Comparison of ENCODE assay signal across 14 mouse cellular contexts in genomic region chr7:29313572-29314261, GRCm38 (mm10). TPM values are rescaled to one million over a fixed set of nuclear protein-coding genes. Genes with fewer than 3 reads are reported as not detected.
DNase-seq lines count a peak whose midpoint lies in the region; ATAC-seq and TF ChIP-seq lines count a peak whose summit lies in the region.
"Had no signal": no experiment of that assay in that cellular context is flagged by ENCODE, and none has a peak within 500 bp of the region (broad histone marks: within the 10 kb centered on the region; RNA-seq: fewer than 3 reads in every experiment).

No protein-coding gene starts in this region.

- no peaks in the 10 kb centered on the region for H3K27me3 ChIP-seq in forebrain, embryonic 11.5 days (ENCODE audit: control insufficient read depth, insufficient read depth, low read length)
- H3K27me3 ChIP-seq in hindbrain, postnatal 0 days (ENCODE audit: insufficient read depth, low read length) = no peaks in the 10 kb centered on the region
- H3K27me3 ChIP-seq in neural tube, embryonic 13.5 days = no peaks in the 10 kb centered on the region

- peaks cover 38% of the 10 kb centered on the region for H3K4me1 ChIP-seq in forebrain, embryonic 11.5 days (replicated peaks; ENCODE audit: control insufficient read depth, insufficient read depth, low read length)
- H3K4me1 ChIP-seq in hindbrain, postnatal 0 days (ENCODE audit: insufficient read depth, low read length) = peaks cover 49% of the 10 kb centered on the region
- H3K4me1 ChIP-seq in neural tube, embryonic 13.5 days (replicated peaks) = peaks cover 95% of the 10 kb centered on the region

- intact Hi-C loops in left cerebral cortex, adult 2 months (cut with DNase I) = no loop called here
- intact Hi-C loops in left cerebral cortex, postnatal 14 days (cut with DNase I) = no loop called here

- ATAC-seq in forebrain, embryonic 11.5 days (replicated peaks; ENCODE audit: low FRiP score) = no peak
- ATAC-seq in hindbrain, postnatal 0 days = no peak
- ATAC-seq in neural tube, embryonic 13.5 days (ENCODE audit: low read depth) = no peak

- TF ChIP-seq CTCF in left cerebral cortex, adult 2 months (IDR thresholded peaks at IDR 0.05) = no peak
- TF ChIP-seq CTCF in hindbrain, postnatal 0 days (IDR thresholded peaks at IDR 0.05; ENCODE audit: low read depth) = no peak

- H3K4me3 ChIP-seq in left cerebral cortex, adult 2 months = peak overlapping the region; percentile 11; the same call in 1 of the 2 replicates
- H3K4me3 ChIP-seq in forebrain, embryonic 11.5 days (ENCODE audit: low read depth, low read length) = no peak overlapping the region
- no peak overlapping the region for H3K4me3 ChIP-seq in hindbrain, postnatal 0 days (ENCODE audit: low read length)
- no peak overlapping the region for H3K4me3 ChIP-seq in neural tube, embryonic 13.5 days
- H3K4me3 ChIP-seq: kidney, embryonic 15.5 days; lung, embryonic 15.5 days had no signal

- WGBS in forebrain, embryonic 11.5 days = 45% methylated on average over 9 of the region's 9 CpGs
- 44% methylated on average over 9 of the region's 9 CpGs for WGBS in hindbrain, postnatal 0 days
- WGBS in neural tube, embryonic 13.5 days = 44% methylated on average over 9 of the region's 9 CpGs

- H3K27ac ChIP-seq in left cerebral cortex, adult 2 months = peak overlapping the region; percentile 95
- H3K27ac ChIP-seq in forebrain, embryonic 11.5 days (ENCODE audit: low read depth, low read length) = no peak overlapping the region
- peak overlapping the region; percentile 22; the same call in 1 of the 2 replicates for H3K27ac ChIP-seq in hindbrain, postnatal 0 days
- H3K27ac ChIP-seq in neural tube, embryonic 13.5 days (replicated peaks) = peak overlapping the region; percentile 98
- H3K27ac ChIP-seq: kidney, embryonic 15.5 days; lung, embryonic 15.5 days had no signal

- no peak overlapping the region for H3K4me2 ChIP-seq in forebrain, embryonic 11.5 days (ENCODE audit: low read depth, low read length, severe bottlenecking)
- no peak overlapping the region for H3K4me2 ChIP-seq in hindbrain, postnatal 0 days (ENCODE audit: low read depth, low read length)
- H3K4me2 ChIP-seq in neural tube, embryonic 13.5 days = peak overlapping the region; percentile 44
- H3K4me2 ChIP-seq: kidney, embryonic 15.5 days; lung, embryonic 15.5 days had no signal

- no peak for DNase-seq in left cerebral cortex, adult 2 months (ENCODE audit: extremely low spot score in 1 of 2, low spot score in 2 of 2)
- no peak for DNase-seq in left cerebral cortex, postnatal 14 days (ENCODE audit: low spot score in 2 of 2)
- no peak for DNase-seq in forebrain, embryonic 11.5 days (ENCODE audit: low spot score)
- no peak for DNase-seq in hindbrain, postnatal 0 days (ENCODE audit: low spot score)
- no peak for DNase-seq in B cell, adult 2 months
- no peak for DNase-seq in MN1 (ENCODE audit: low spot score)
- DNase-seq in adrenal gland, adult 2 months = no peak
- DNase-seq: adrenal gland, postnatal 10 days; heart, adult 18-20 months; heart, postnatal 36 days; thymus, adult 2 months had no signal

- peaks cover 3% of the 10 kb centered on the region; the same call in 1 of the 2 replicates for H3K36me3 ChIP-seq in forebrain, embryonic 11.5 days (ENCODE audit: control insufficient read depth, insufficient read depth, low read length)
- no peaks in the 10 kb centered on the region for H3K36me3 ChIP-seq in hindbrain, postnatal 0 days (ENCODE audit: insufficient read depth, low read length)
- H3K36me3 ChIP-seq in neural tube, embryonic 13.5 days = peaks cover 42% of the 10 kb centered on the region
- H3K36me3 ChIP-seq: kidney, embryonic 15.5 days; lung, embryonic 15.5 days had no signal

- no peaks in the 10 kb centered on the region for H3K9me3 ChIP-seq in forebrain, embryonic 11.5 days (ENCODE audit: control insufficient read depth, low read length)
- no peaks in the 10 kb centered on the region for H3K9me3 ChIP-seq in hindbrain, postnatal 0 days (ENCODE audit: low read length)
- H3K9me3 ChIP-seq in neural tube, embryonic 13.5 days = no peaks in the 10 kb centered on the region
- H3K9me3 ChIP-seq: kidney, embryonic 15.5 days; lung, embryonic 15.5 days had no signal

- 0 out of 2 replicates have a peak overlapping the region, but pooled peaks have one; percentile 6 for H3K9ac ChIP-seq in forebrain, embryonic 11.5 days (ENCODE audit: low read length)
- H3K9ac ChIP-seq in hindbrain, postnatal 0 days (replicated peaks; ENCODE audit: low read length) = no peak overlapping the region
- H3K9ac ChIP-seq in neural tube, embryonic 13.5 days = peak overlapping the region; percentile 46
- H3K9ac ChIP-seq: kidney, embryonic 15.5 days; lung, embryonic 15.5 days had no signal

RNA-seq across cellular contexts. Expression of gene Dpf1, which starts 10.0 kb away (rescaled TPM):
- total RNA-seq in left cerebral cortex, adult 2 months (2021) = 100 to 1,000 TPM; 114 to 128 TPM
- 100 to 1,000 TPM in 1 of 2 experiments, 10 to 100 TPM in 1; 97.6 to 105 TPM for total RNA-seq in left cerebral cortex, postnatal 14 days (2021)
- polyA plus RNA-seq in forebrain, embryonic 11.5 days (2014; fragmentation: Nextera tagmentation; extraction: Ambion mirVana) = 76.0 and 88.3 TPM in 2 replicates
- 131 and 158 TPM in 2 replicates for total RNA-seq in hindbrain, postnatal 0 days (2014; rRNA removed)
- 105 and 111 TPM in 2 replicates for polyA plus RNA-seq in hindbrain, postnatal 0 days (2015; fragmentation: Nextera tagmentation; extraction: Ambion mirVana)
- polyA plus RNA-seq in neural tube, embryonic 13.5 days (2015; fragmentation: Nextera tagmentation; extraction: Ambion mirVana) = 175 and 176 TPM in 2 replicates
- total RNA-seq in adrenal gland, adult 2 months (2021) = 1 to 10 TPM; 1.5 to 3.3 TPM
- polyA plus RNA-seq in adrenal gland, adult 2 months (2012; rRNA removed) = 2.9 and 3.1 TPM in 2 replicates

RNA-seq across cellular contexts. Expression of gene Ppp1r14a, which starts 24.6 kb away (rescaled TPM):
- 10 to 100 TPM; 15.1 to 18.2 TPM for total RNA-seq in left cerebral cortex, adult 2 months (2021)
- 1 to 10 TPM; 6.6 to 8.0 TPM for total RNA-seq in left cerebral cortex, postnatal 14 days (2021)
- 12.5 and 13.3 TPM in 2 replicates for polyA plus RNA-seq in forebrain, embryonic 11.5 days (2014; fragmentation: Nextera tagmentation; extraction: Ambion mirVana)
- total RNA-seq in hindbrain, postnatal 0 days (2014; rRNA removed) = 3.4 and 8.4 TPM in 2 replicates
- 3.2 and 3.4 TPM in 2 replicates for polyA plus RNA-seq in hindbrain, postnatal 0 days (2015; fragmentation: Nextera tagmentation; extraction: Ambion mirVana)
- polyA plus RNA-seq in neural tube, embryonic 13.5 days (2015; fragmentation: Nextera tagmentation; extraction: Ambion mirVana) = 24.8 and 28.4 TPM in 2 replicates
- 1 to 10 TPM; 5.5 to 9.8 TPM for total RNA-seq in adrenal gland, adult 2 months (2021)
- polyA plus RNA-seq in adrenal gland, adult 2 months (2012; rRNA removed) = 9.2 and 12.1 TPM in 2 replicates

RNA-seq across cellular contexts. Expression of gene Spint2, which starts 32.0 kb away (rescaled TPM):
- total RNA-seq in left cerebral cortex, adult 2 months (2021) = 10 to 100 TPM; 26.4 to 27.8 TPM
- 10 to 100 TPM; 11.5 to 19.4 TPM for total RNA-seq in left cerebral cortex, postnatal 14 days (2021)
- polyA plus RNA-seq in forebrain, embryonic 11.5 days (2014; fragmentation: Nextera tagmentation; extraction: Ambion mirVana) = 36.1 and 43.5 TPM in 2 replicates
- total RNA-seq in hindbrain, postnatal 0 days (2014; rRNA removed) = 33.4 and 38.6 TPM in 2 replicates
- polyA plus RNA-seq in hindbrain, postnatal 0 days (2015; fragmentation: Nextera tagmentation; extraction: Ambion mirVana) = 123 and 133 TPM in 2 replicates
- 28.8 and 31.3 TPM in 2 replicates for polyA plus RNA-seq in neural tube, embryonic 13.5 days (2015; fragmentation: Nextera tagmentation; extraction: Ambion mirVana)
- 10 to 100 TPM; 44.3 to 53.9 TPM for total RNA-seq in adrenal gland, adult 2 months (2021)
- polyA plus RNA-seq in adrenal gland, adult 2 months (2012; rRNA removed) = 61.1 and 90.2 TPM in 2 replicates

Comparison
In these comparisons a context has a peak if more than half of its experiments do, and no peak if none do; other contexts are left out.
1. RNA of gene Dpf1, which starts 10.0 kb away (total RNA-seq): 131 to 158 TPM in hindbrain, postnatal 0 days, 114 to 128 TPM in left cerebral cortex, adult 2 months and 97.6 to 105 TPM in left cerebral cortex, postnatal 14 days; 1.5 to 3.3 TPM in adrenal gland, adult 2 months; every median in the first group is over 10 times any median in the second.